Mouse (Mus musculus) c-Kit-positive CD71-positive TER-119-negative erythroid progenitor cells, embryonic 14.5 days (primary cell): Measurements from ENCODE around the gene Hist4h4.
"Not testable (repeated sequence)": the region's sequence is repeated elsewhere in the genome, so short reads cannot be mapped to it uniquely, and the experiment has no call there.

Experiments used
- DNase-seq: peaks from one replicate; pipeline ENCODE4 v3.0.0-alpha.2; 2013; ENCODE audit warnings: low read depth

Hist4h4 gene

DNA sequence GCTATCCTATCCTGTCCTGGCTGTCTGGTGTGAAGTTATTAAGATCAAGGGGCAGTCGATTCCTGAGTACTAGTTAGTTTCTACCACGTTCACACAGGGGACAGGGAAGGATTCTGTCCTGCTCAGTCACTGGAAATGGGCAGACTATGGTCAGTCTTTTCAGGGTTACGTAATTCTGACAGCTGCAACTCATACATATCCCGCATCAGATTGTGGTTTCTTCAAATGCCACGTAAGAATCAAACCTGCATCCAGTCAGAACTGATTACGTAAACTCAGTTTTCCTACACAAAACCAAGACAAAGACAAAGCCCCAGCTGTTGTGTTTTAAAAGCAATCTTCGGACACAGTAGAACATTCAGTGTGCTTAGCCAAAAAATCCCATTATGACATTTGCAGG is 11.2 kb upstream of the Hist4h4 start:
- no peak for DNase-seq

DNA sequence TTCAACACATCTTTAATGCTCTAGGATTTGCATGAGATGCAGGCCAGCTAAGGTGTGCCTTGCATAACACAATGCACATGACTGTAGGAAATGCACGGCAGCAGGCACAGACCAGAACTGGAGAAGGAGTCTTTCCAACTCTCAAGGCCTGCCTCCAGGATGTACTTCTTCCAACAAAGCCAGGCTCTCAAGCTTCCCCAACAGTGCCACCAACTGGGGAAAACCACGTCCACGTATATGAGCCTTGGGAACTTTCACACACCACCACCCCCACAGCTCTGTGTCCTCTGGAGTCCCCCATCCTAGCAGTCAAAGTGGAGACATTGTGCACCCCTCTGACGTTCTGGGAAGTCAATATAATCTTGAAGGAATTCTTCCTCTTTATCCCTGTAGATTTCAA is 8.9 kb upstream of the Hist4h4 start:
- DNase-seq: no peak

DNA sequence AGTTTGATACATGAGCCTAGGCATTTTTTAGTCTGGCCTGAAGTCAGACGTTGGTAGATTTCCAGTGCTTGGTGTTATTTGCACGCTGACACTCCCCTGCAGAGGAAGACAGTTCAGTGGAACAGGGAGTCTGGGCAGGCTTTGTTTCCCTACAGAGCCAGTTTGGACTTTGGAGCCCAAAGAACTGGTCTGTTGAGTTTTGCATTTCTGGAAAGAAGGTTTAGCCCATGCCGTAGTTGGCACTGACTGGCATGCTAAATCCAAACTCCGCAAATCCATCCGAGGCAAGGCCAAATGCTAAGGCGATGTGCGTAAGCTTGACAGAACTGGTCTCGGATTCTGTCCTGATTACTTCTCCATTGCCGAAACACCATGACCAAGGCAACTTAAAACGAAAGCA is 7.0 kb upstream of the Hist4h4 start:
- no peak for DNase-seq

DNA sequence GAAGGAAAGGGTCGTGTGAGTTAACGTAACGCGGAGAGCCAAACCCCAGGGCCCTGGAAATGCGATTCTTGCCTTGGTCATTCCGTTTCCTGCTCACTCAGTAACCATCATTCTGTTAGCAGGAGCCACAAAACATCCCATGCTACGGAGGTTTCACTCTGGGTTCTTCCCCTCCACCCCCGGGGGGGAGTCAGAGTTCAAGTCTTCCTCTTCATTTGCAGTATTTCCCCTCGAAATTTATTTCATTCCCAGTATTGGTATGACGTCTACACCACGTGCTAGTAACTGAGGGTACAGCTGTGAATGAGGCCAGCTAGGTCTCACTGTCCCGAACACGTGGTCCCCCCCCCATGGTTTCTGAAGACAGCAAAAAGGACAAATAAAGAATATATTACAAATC is 5.5 kb upstream of the Hist4h4 start:
- DNase-seq: no peak

DNA sequence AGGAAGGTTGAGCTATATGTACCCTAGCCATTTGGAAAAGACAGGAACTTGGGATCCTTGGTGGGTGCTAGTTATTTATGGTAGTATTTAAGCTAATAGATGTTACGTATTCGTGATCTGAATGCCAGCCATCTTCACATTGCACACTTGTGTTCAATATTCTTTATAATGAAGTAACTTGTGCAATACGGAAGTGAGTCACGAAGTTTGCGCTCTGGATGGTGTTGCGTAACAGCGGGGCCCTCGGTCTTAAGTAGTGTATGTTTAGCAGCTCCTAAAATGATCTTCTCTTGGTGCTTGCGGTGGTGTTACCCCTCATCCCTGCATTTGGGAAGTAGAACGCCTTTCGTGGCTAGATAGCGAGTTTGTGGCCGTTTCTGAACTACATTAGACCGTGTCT is 4.9 kb upstream of the Hist4h4 start:
- peak; percentile 63 for DNase-seq

DNA sequence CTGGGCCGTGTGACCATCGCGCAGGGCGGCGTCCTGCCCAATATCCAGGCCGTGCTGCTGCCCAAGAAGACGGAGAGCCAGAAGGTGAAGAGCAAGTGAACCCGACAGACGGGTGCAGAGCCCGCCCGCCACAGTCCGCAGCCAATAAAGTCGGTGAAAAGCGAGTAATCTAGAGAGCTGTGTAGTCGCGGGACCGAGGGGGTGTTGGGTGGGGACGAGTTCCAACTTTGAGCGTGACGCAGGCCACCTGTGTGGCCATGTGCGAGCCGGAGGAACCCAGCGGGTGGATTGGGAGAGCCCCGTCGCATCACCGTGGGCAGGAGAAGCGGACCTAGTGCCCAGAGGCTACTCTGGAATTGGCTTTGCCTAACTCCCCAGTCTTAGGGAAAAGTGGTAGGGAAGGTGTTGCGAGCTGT is 4.4 kb upstream of the Hist4h4 start:
- no peak for DNase-seq

DNA sequence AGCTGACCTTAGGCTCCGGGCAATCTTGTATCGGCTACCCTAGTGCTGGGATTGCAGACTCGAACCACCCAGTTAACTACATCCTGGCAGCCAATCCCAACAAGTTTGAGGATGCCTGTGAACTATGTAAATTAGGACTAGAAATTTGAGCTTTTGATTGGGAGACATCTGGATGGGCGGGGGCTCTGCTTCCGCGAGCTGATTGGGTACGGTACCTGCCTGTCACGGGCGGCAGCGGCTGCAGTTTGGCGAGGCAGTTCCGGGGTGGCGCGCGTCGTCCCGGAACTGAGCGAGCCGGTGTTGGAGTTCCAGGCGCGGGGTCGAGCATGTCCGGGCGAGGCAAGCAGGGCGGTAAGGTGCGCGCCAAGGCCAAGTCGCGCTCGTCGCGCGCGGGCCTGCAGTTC is 3.8 kb upstream of the Hist4h4 start, which contains the start of gene H2afj:
Gene H2afj (plus strand): TSS at position 231 of the 404 bp plus-strand sequence.
- peak; percentile 92 for DNase-seq

DNA sequence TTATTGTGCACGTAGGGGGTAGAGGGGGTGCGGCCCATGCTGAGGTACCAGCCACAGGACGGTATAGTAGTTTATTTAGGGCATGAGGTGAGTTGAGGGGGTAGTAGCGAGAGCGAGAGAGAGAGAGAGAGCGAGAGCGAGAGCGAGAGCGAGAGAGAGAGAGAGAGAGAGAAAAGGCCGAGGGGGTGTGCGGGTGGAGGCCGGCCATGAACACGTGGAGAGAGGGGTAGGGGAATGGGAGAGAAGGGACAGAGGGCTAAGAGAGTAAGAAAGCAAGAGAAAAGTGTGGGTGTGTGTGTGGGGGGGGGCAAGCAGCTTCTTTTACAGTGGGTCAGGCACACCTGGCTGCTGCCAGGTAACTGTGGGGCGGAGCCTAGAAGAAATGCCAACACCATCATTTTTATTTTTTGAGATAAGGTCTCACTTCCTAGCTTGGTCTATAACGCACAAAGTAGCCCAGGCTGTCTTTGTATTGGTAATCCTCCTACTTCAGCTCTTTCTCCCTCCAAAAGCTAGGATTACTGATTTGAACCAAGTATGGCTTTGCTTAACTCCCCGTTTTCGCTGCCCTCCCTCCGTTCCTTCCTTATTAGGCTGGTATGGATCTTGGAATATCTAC is 3.3 kb upstream of the Hist4h4 start:
- no peak for DNase-seq

DNA sequence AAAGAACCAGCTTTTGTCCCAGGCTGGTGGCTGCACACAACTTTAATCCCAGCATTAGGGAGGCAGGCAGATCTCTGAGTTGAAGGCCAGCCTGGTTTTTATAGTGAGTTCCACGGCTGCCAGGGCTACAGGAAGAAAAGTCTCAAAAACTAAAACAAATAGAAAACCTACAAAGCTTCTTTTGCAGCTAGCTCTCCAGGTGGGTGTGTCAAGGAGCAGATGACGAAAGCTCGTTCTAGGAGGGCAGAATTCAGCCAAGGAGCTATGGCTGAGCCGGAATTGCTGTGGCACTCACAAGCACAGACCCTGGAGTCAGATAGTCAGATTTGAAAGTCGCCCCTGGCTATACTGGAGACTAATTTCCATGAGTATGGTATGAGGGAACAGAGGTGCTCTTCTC is 2.6 kb upstream of the Hist4h4 start:
- no peak for DNase-seq

DNA sequence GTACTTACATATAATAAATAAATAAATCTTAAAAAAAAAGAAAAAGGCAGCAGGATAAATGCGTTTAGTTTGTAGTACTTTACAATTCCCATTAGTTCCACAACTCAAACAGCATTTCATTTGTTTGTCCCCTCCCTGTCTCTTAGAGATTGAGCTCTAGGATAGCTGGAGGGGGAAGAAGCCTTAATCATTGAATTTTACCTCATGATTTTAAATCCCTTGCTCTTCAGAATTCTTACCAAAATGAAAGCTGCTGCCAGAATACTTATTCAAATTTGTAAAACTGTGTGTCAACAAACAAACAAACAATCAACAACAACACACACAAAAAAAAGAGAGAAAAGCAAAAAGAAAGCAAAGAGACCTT is 1.2 kb upstream of the Hist4h4 start:
- no peak for DNase-seq

DNA sequence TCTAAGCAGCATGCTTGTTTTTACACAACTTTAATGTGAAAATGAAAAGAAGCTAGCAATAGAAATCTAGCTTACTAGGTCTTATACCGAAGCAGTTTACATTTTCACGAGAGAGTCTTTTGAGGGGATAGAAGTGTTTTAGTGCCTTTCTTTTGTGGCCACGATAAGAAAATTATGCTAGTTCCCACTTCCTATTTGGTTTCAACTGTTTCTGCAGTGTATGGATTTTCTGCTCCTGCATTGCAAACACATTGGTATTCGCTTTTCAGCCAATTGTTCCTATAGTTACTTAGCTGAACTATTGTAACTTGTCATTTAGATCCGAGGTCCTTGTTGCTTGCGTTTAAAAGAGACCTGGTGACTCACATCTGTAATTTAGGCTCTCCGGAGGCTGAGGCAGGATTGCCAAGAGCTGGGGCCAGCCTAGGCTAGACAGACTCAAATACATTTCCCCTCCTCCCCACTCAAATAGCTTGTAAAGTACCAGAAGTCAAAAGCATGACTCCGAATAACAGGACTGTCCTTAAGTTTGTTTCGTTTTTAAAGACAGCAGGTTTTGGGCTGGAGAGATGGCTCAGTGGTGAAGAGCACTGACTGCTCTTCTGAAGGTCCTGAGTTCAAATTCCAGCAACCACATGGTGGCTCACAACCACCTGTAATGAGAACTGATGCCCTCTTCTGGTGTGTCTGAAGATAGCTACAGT is 642 bp upstream of the Hist4h4 start:
- peak; percentile 60 for DNase-seq

DNA sequence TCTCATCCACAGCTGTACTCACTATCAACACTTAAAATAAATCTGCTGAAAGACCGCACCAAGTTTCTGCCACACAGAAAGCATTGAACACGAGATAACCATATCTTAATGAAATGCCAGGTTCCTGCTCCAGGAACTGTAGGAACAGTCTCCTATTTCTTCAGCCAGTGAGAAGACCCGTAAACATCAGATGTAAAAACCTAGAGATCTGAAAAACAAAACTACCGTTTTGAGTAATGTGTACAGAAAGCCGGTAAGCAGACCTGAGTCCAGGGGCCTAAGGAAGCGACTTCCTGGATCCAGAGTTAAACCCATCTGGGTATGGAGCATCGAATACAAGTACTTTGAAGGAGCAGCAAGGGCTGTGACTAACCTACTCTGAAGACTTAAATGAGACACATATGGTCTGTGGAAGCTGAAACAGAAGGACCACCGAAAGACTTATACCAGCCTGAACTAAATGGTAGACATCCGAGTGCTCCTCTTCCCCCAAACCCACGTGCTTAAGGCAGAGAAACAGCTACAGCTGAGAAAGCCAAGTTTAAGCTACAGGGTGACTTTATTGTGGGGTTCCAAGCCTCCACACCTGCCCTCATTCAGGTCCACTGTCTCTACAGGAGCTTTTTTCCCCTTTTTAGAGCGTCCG is 999 bp downstream of the Hist4h4 start:
- DNase-seq: peak; percentile 46

DNA sequence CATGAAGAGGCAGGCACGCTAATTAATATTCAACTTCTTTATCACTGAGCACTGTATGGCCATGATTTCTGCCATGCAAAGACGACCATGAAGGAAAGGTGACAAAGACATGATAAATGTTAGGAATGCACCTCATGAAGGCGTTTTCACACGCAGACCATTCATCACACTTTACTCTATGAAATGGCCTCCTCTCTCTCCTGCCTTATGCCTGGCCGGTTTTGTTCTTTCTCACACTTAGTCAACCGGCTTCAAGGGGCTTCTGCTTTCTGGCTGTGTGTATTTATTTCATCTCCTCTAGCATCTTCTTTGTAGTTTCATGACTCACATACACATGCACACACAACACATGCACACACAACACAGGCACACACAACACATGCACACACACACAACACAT is 2.9 kb downstream of the Hist4h4 start:
- no peak for DNase-seq

DNA sequence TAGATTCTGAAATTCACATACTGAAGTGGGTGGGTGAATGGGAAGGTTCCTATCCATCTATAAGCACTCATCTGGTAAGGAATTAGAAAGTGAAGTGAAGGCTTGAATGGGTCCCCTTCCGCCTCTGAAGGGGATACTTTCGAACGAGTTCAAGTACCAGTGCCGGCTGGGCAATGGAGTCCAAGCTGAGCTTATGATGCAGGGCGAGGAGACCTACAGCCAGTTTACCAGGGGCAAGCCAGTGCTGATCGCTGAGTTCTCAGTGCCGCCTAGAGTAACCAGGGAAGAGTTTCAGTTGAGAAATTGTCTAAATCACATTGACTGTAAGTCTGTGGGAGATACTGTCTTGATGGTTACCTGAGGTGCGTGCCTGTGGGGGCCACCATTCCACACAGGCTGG is 3.5 kb downstream of the Hist4h4 start:
- no peak for DNase-seq

DNA sequence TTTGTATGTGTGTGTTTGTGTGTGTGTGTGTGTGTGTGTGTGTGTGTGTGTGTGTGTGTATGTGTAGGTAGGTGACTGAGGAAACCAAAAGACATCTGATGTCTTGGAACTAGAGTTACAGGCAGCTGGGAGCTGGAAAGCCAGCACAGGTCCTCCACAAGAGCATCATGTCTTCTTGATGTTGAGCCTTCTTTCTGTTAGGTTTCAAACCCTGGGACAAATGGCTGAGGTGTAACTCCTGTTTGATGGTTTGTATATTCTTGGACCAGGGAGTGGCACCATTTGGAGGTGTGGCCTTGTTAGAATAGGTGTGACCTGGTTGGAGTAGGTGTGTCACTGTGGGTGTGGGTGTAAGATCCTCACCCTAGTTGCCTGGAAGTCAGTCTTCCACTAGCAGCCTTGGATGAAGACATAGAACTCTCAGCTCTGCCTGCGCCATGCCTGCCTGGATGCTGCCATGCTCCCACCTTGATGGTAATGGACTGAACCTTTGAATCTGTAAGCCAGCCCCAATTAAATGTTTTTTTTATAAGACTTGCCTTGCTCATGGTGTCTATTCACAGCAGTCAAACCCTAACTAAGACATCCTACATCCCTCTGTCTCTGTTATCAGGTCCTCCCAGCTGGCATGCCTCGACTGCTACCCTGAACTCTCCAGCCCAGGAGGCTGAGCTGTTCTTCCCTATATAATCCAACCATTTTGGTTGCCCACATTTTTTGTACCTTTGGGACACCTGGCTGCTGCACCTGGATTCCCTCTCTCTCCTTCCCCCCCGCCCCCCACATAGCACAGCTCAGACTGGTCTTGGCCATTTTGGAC is 6.1 kb downstream of the Hist4h4 start:
- not testable (repeated sequence) for DNase-seq

DNA sequence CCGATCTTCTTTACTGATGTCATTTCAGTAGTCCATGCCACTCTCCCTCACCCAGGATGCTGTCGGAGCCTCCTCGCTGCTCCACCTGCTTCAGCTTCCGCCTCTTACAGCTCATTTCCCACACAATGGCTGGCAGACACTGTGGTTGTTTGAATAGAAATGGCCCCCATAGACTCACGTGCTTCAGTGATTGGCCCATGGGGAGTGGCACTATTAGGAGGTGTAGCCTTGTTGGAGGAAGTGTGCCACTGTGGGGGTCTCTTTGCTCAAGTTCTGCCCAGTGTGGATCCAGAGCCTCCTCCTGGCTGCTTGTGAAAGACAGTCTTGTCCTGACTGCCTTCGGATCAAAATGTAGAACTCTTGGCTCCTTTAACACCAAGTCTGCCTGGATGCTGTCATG is 8.4 kb downstream of the Hist4h4 start:
- DNase-seq: no peak

DNA sequence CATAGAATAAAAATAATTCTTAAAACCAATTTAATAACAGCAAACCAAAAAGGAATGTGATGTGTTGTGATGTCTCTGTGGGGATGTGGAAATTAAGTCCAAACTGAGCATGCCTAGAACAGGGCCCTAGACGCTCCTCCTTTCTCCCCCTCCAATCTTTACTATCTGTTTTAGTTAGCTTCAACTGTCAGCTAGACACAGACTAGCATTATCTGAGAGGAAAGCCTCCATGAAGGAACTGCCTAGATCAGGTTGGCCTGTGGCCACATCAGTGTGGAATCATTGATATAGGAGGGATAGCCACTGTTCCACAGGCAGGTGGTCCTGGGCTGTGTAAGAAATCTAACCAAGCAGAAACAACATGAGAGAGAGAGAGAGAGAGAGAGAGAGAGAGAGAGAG is 9.1 kb downstream of the Hist4h4 start:
- no peak for DNase-seq

DNA sequence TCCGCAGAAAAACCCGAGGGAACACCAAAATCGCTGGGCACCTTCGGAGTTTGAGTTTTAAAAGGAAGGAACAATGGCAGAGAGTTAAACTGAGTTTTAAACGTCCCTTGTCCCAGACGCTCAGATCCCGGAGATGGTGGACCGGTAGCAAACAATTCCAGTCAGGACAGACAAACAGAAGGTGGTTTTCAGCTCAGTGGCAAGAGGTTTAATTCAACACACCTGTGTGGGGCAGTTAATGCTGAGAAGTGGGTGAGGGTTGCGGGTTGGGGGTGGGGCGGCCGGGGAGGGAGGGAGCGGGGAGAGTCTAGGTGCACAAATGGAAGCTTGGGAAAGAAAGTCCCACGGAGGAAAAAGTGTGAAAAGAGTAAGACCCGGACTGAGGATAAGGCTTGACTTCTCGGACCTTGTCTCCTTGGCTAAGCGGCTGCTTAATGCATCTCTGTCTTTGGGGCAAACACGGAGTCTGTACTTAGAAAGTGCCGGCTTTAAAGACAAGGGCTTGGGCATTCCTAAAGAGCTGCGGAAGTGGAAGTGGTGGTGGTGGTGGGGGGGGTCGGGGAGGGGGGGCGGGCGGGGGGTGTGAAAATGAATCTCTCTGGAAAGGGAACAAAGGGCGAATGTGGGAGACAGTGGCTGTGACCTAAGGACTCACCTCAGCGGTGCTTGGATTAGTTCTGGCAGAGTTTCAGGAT is 10.2 kb downstream of the Hist4h4 start:
- no peak for DNase-seq

DNA sequence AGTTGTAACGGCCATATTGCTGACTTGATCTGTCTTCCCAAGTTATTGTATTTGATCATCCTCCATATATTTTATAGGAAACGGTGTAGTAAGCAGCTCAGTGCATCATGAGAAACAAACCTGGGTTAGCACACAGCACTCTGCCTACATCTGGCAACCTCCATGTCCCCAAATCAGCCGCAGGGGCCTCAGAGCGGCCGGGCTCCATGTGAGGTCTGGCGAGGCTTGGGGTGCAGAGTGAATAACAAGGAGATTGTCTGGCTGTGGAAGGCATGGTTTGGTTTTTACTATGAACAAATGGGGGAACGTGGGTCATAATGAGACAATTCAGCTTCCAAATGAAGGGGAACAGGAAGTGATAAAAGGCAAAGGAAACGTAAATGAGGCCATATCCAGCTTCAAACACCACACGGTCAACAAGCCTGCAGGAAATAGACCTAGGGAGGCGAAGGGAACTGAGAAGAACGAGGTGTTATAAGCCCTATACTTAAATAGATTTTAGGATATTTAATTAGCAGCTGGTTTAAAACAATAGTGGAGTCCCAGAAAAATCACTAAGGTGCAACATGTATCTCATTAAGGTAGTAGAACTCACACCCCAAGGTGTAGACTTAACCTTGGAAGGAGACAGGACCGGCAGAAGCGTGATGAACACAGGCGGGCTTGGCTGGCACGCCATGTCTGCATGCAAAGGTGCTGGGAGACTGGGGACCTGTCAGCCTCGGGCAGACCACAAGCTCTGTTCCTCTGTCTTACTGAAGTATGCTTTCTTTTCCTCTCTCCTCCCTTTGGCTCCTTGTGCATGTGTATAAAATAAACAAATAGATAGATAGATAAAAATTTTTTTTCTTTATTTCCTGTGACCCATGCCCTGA is 11.1 kb downstream of the Hist4h4 start:
- DNase-seq: no peak

DNA sequence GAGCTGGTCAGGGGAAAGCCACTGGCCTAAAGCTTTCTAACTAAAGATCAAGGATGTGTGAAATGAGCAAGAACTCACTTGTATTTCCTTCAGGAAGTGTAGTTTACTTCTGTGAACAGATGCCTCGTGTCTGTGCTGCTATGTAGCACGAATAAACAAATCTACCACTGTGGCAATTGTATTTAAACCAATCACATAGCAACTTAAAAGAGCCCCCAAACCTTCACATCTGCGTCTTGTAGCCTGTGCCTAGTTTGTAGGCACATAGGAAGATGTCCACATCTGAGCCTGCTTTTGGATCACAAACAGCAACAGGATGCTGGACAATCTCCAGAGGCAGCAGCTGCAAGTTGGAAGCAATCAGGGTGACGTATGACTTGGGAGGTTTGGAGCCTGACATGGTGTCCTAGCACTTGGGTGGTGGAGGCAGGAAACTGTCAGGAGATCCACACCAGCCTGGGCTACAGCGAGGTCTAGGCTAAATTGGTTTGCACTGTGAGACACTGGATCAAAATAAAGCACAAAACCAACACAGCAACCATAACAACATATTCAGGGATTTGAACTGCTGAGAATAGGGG is 14.7 kb downstream of the Hist4h4 start:
- DNase-seq: no peak

DNA sequence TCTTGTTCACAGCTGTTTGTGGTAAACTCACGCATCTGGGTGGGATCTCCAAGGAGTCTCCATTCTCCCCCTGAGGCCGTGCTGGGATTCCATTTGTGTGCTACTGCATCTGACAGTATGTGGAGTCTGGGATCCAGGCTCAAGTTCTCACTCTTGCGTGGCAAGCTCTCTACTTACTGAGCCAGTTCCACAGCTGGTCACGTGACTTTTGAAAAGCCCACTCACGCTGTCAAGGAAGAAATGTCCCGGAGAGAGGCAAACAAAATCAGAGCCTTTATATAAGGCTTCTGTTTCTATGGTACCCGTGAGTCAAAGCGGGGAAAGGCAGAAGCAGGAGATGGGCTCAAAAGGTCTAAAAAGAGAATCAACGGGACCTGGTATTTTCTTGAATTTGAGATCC is 21.5 kb downstream of the Hist4h4 start:
- DNase-seq: no peak
